Mouse (Mus musculus) hindbrain, embryonic 15.5 days (tissue): ENCODE data around the gene Kbtbd7. TPM values are rescaled to one million over a fixed set of nuclear protein-coding genes. Genes with fewer than 3 reads are reported as not detected.

ENCODE experiments used
- ATAC-seq: fragments of 200-750 bp; cut with Nextera tagmentation; 2 replicates; pipeline ENCODE4 v1.8.0; 2017; ENCODE audit warnings: low read depth, moderate number of reproducible peaks, moderate TSS enrichment; ENCODE audit not compliant: low FRiP score
- H3K27ac ChIP-seq: fragments of 300-500 bp; sonication (generic); replicated peaks from 2 replicates; pipeline ENCODE4 v1.5.1; 2015; ENCODE audit warnings: mild to moderate bottlenecking, inconsistent platforms
- H3K27me3 ChIP-seq: fragments of 300-500 bp; sonication (generic); 2 replicates; pipeline ENCODE4 v1.6.1; 2015; ENCODE audit warnings: control low read depth, inconsistent platforms
- H3K36me3 ChIP-seq: fragments of 300-500 bp; sonication (generic); 2 replicates; pipeline ENCODE4 v1.6.1; 2015; ENCODE audit warnings: control low read depth, inconsistent platforms
- H3K4me1 ChIP-seq: fragments of 300-500 bp; sonication (generic); replicated peaks from 2 replicates; pipeline ENCODE4 v1.6.1; 2015; ENCODE audit warnings: control low read depth, inconsistent platforms
- H3K4me2 ChIP-seq: fragments of 300-500 bp; sonication (generic); 2 replicates; pipeline ENCODE4 v1.6.1; 2015; ENCODE audit warnings: moderate library complexity, mild to moderate bottlenecking, inconsistent platforms
- H3K4me3 ChIP-seq: fragments of 300-500 bp; sonication (generic); 2 replicates; pipeline ENCODE4 v1.5.1; 2015; ENCODE audit warnings: mild to moderate bottlenecking, inconsistent platforms
- H3K9ac ChIP-seq: fragments of 300-500 bp; sonication (generic); 2 replicates; pipeline ENCODE4 v1.6.1; 2015; ENCODE audit warnings: inconsistent platforms
- H3K9me3 ChIP-seq: fragments of 300-500 bp; sonication (generic); 2 replicates; pipeline ENCODE4 v1.6.1; 2016; ENCODE audit warnings: control low read depth, inconsistent platforms
- WGBS: fragments of 180-500 bp; shearing (Covaris S2); methylation state at CpG from one replicate; pipeline ENCODE4 v1.1.7; 2015; 5-methylcytosine and 5-hydroxymethylcytosine counted together
- polyA plus RNA-seq: library from polyadenylated mRNA; unstranded; fragments of >200 nt; fragmentation: Nextera tagmentation; extraction: Ambion mirVana; gene quantifications from 2 replicates; pipeline ENCODE4 v1.2.1, GENCODE M21; 2015

Kbtbd7 gene
- polyA plus RNA-seq, 1 experiment from 2014 or later: 18.8 TPM

GRCm38 (mm10) chr14:79460988-79461387 lies 34.7 kb downstream of the Kbtbd7 start:
- Histone ChIP-seq H3K36me3 (peaks cover 42% of the 10 kb centered on the region), H3K27me3 (no peaks in the 10 kb centered on the region), H3K9ac (no peak overlapping the region), H3K4me3 (no peak overlapping the region), H3K9me3 (no peaks in the 10 kb centered on the region), H3K27ac (no peak overlapping the region), H3K4me1 (no peaks in the 10 kb centered on the region), H3K4me2 (no peak overlapping the region)
- no peak for ATAC-seq
- 95% methylated on average over 4 of the region's 4 CpGs for WGBS

- no peak overlapping the region for H3K9ac ChIP-seq
- H3K36me3 ChIP-seq: peaks cover 71% of the 10 kb centered on the region
- no peaks in the 10 kb centered on the region for H3K9me3 ChIP-seq
- no peaks in the 10 kb centered on the region for H3K4me1 ChIP-seq
- ATAC-seq: no peak
- H3K4me2 ChIP-seq: no peak overlapping the region
- H3K27me3 ChIP-seq: no peaks in the 10 kb centered on the region
- H3K4me3 ChIP-seq: no peak overlapping the region
- H3K27ac ChIP-seq: no peak overlapping the region
- WGBS: 96% methylated on average over 1 of the region's 1 CpGs
Measured at GRCm38 (mm10) chr14:79465623-79466022, 39.3 kb downstream of the Kbtbd7 start.

DNA sequence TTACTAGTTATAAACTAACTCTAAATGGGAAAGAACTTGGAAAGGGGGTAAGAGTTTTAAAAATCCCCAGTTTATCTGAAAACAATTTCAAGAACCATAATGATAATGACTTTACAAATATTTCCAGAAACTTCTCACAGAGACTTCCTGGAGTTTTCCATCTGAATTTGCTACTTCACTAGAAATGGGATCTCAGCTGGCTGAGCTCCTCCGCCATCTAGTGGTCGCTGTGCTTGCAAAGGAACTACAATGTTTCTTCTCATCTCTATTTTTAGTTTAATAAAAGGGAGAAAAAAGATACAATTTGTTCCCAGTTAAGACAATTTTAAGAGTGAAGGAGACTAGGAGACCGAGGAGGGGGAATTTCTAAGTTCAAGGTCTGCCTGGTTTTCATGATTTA lies 41.3 kb downstream of the Kbtbd7 start:
- H3K27ac ChIP-seq: no peak overlapping the region
- WGBS: 34% methylated on average over 3 of the region's 3 CpGs
- H3K4me3 ChIP-seq: no peak overlapping the region
- H3K4me1 ChIP-seq: no peaks in the 10 kb centered on the region
- peaks cover 75% of the 10 kb centered on the region for H3K36me3 ChIP-seq
- no peaks in the 10 kb centered on the region for H3K9me3 ChIP-seq
- H3K4me2 ChIP-seq: no peak overlapping the region
- no peak overlapping the region for H3K9ac ChIP-seq
- H3K27me3 ChIP-seq: no peaks in the 10 kb centered on the region
- ATAC-seq: no peak

DNA sequence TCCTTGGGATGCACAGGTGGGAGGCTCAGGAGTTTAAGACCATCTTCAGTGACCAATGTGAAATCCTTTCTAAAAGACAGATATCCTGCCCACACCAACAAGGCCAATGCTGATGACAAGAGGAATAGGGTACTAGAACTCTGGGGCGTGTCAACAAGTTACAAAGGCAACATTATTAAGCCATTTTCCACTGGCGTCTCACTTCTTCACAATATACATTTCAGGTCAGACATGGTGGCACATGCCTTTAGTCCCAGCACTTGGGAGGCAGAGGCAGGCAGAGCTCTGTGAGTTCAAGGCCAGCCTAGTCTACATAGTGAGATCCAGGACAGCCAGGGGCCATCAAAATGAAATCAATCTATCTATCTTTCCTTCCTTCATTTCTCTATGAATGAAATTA lies 47.1 kb downstream of the Kbtbd7 start:
- Histone ChIP-seq H3K9me3 (no peaks in the 10 kb centered on the region), H3K27me3 (no peaks in the 10 kb centered on the region), H3K9ac (no peak overlapping the region), H3K27ac (no peak overlapping the region), H3K4me1 (no peaks in the 10 kb centered on the region), H3K36me3 (peaks cover 69% of the 10 kb centered on the region), H3K4me2 (no peak overlapping the region), H3K4me3 (no peak overlapping the region)
- no peak for ATAC-seq
- WGBS: 90% methylated on average over 2 of the region's 2 CpGs

Other genes starting within 250 kb of the Kbtbd7 start
- not detected in 2 replicates for gene Zfp957, start 179.1 kb upstream of the Kbtbd7 start, polyA plus RNA-seq
- 40.4 and 41.1 TPM in 2 replicates for gene Rgcc, start 124.9 kb upstream of the Kbtbd7 start, polyA plus RNA-seq
- 20.3 and 21.4 TPM in 2 replicates for gene Naa16, start 35.7 kb upstream of the Kbtbd7 start, polyA plus RNA-seq
- 10.9 and 11.1 TPM in 2 replicates for gene Mtrf1, start 28.7 kb upstream of the Kbtbd7 start, polyA plus RNA-seq
- gene Kbtbd6, start 25.3 kb downstream of the Kbtbd7 start, polyA plus RNA-seq: 2.0 and 2.8 TPM in 2 replicates
- gene Elf1, start 54.7 kb downstream of the Kbtbd7 start, polyA plus RNA-seq: 2.9 and 3.8 TPM in 2 replicates
- gene Wbp4, start 55.0 kb downstream of the Kbtbd7 start, polyA plus RNA-seq: 40.1 and 43.1 TPM in 2 replicates
- 100 and 105 TPM in 2 replicates for gene Sugt1, start 161.2 kb downstream of the Kbtbd7 start, polyA plus RNA-seq
- 4.7 and 5.7 TPM in 2 replicates for gene Cnmd, start 235.7 kb downstream of the Kbtbd7 start, polyA plus RNA-seq